Mouse (Mus musculus): Measurements from ENCODE around the gene Heatr5a. TPM values are rescaled to one million over a fixed set of nuclear protein-coding genes. Genes with fewer than 3 reads are reported as not detected.

The Heatr5a gene
- 12.8 and 13.2 TPM in 2 replicates for polyA plus RNA-seq (2015; fragmentation: Nextera tagmentation; extraction: Ambion mirVana)

GRCm38 (mm10) chr12:51971070-51971664 lies at the start of gene Heatr5a:
TSS of gene Heatr5a (minus strand) at chr12:51971321.
- H3K4me3 ChIP-seq (replicated peaks; ENCODE audit: low read length), result peak within 1 kb of the TSS; percentile 97
- H3K27me3 ChIP-seq (ENCODE audit: control insufficient read depth, insufficient read depth, low read length), result no peaks in the 10 kb centered on the region
- ATAC-seq (ENCODE audit: insufficient read depth, low FRiP score), result peak; percentile 96
- H3K9me3 ChIP-seq (replicated peaks; ENCODE audit: control insufficient read depth, low read length), result no peaks in the 10 kb centered on the region
- H3K27ac ChIP-seq (ENCODE audit: low read length), result peak within 1 kb of the TSS; percentile 94
- peaks cover 9% of the 10 kb centered on the region for H3K4me1 ChIP-seq (ENCODE audit: control insufficient read depth, insufficient read depth, low read length)
- WGBS, result under 1% methylated on average over 52 of the region's 53 CpGs
- H3K36me3 ChIP-seq (ENCODE audit: control insufficient read depth, insufficient read depth, low read length), result no peaks in the 10 kb centered on the region
- H3K9ac ChIP-seq (ENCODE audit: low read length), result peak within 1 kb of the TSS; percentile 94
- peak within 1 kb of the TSS; percentile 60 for H3K4me2 ChIP-seq (ENCODE audit: low read depth, low read length)

DNA sequence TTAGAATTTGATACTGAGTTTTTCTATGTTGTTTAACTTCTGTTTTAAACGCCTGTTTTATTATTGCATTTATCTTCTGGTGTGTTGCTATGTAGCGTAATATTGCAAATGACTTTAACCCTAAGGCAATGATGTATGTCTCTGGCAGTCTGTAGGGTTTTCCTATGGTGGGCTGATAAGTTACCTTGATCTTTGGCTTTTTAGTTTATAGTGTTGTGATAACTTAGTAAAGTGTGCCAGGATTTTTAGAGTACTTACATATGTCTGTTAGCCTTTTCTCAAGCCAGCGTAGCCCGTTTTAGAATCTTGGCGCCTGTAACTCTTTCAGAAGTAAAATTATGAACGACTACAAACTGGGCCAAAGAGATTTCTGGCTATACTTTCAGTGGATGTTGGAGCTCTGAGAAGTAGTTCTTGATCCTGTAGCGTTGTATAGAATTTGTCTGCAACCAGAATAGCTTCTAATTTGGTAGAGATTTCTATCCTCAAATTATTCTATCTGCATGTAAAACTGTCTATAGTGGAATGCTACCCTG lies 43.4 kb upstream of the Heatr5a start:
- no peak overlapping the region for H3K4me2 ChIP-seq (ENCODE audit: low read depth, low read length)
- WGBS, result 50% methylated on average over 7 of the region's 7 CpGs

DNA sequence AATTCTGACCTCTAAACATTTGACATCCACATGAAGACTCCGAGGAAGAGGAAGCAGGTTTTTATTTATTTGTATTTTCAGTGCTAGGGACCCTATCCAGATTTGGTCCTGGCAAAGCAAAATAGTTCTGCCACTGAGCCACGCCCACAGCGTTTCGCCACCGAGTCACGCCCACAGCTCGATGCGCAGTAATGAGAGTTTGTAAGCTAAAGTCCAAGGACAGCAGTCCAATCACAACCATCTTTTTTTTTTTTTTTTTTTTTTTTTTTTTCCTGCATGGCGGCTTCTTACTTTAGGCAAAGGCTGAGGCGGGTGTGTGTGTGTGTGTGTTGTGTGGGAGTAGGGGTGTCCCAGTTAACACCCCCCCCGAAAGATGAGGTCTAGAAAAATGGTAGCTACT lies 42.9 kb upstream of the Heatr5a start:
- no peak for ATAC-seq (ENCODE audit: insufficient read depth, low FRiP score)
- H3K27ac ChIP-seq (ENCODE audit: low read length), result no peak overlapping the region
- H3K36me3 ChIP-seq (ENCODE audit: control insufficient read depth, insufficient read depth, low read length), result no peaks in the 10 kb centered on the region
- no peak overlapping the region for H3K4me2 ChIP-seq (ENCODE audit: low read depth, low read length)
- H3K9me3 ChIP-seq (replicated peaks; ENCODE audit: control insufficient read depth, low read length), result no peaks in the 10 kb centered on the region
- H3K4me3 ChIP-seq (replicated peaks; ENCODE audit: low read length), result no peak overlapping the region
- 71% methylated on average over 10 of the region's 11 CpGs for WGBS
- no peak overlapping the region for H3K9ac ChIP-seq (ENCODE audit: low read length)
- no peaks in the 10 kb centered on the region for H3K4me1 ChIP-seq (ENCODE audit: control insufficient read depth, insufficient read depth, low read length)
- H3K27me3 ChIP-seq (ENCODE audit: control insufficient read depth, insufficient read depth, low read length), result no peaks in the 10 kb centered on the region

More for the DNA sequence above, 43.4 kb upstream of the Heatr5a start:
- no peaks in the 10 kb centered on the region for H3K9me3 ChIP-seq (replicated peaks; ENCODE audit: control insufficient read depth, low read length)
- H3K9ac ChIP-seq (ENCODE audit: low read length), result no peak overlapping the region
- H3K27ac ChIP-seq (ENCODE audit: low read length), result no peak overlapping the region
- no peaks in the 10 kb centered on the region for H3K36me3 ChIP-seq (ENCODE audit: control insufficient read depth, insufficient read depth, low read length)
- H3K4me1 ChIP-seq (ENCODE audit: control insufficient read depth, insufficient read depth, low read length), result no peaks in the 10 kb centered on the region
- no peak for ATAC-seq (ENCODE audit: insufficient read depth, low FRiP score)
- H3K4me3 ChIP-seq (replicated peaks; ENCODE audit: low read length), result no peak overlapping the region
- no peaks in the 10 kb centered on the region for H3K27me3 ChIP-seq (ENCODE audit: control insufficient read depth, insufficient read depth, low read length)

- Histone ChIP-seq H3K4me3 (replicated peaks; ENCODE audit: low read length) (no peak overlapping the region), H3K4me2 (ENCODE audit: low read depth, low read length) (no peak overlapping the region; the same call in 1 of the 2 replicates), H3K36me3 (ENCODE audit: control insufficient read depth, insufficient read depth, low read length) (no peaks in the 10 kb centered on the region), H3K4me1 (ENCODE audit: control insufficient read depth, insufficient read depth, low read length) (no peaks in the 10 kb centered on the region), H3K9ac (ENCODE audit: low read length) (no peak overlapping the region), H3K9me3 (replicated peaks; ENCODE audit: control insufficient read depth, low read length) (no peaks in the 10 kb centered on the region), H3K27me3 (ENCODE audit: control insufficient read depth, insufficient read depth, low read length) (no peaks in the 10 kb centered on the region), H3K27ac (ENCODE audit: low read length) (no peak overlapping the region)
- ATAC-seq (ENCODE audit: insufficient read depth, low FRiP score), result no peak
- WGBS, result 22% methylated on average over 9 of the region's 9 CpGs
Measured at GRCm38 (mm10) chr12:52013274-52013673, 42.2 kb upstream of the Heatr5a start.

DNA sequence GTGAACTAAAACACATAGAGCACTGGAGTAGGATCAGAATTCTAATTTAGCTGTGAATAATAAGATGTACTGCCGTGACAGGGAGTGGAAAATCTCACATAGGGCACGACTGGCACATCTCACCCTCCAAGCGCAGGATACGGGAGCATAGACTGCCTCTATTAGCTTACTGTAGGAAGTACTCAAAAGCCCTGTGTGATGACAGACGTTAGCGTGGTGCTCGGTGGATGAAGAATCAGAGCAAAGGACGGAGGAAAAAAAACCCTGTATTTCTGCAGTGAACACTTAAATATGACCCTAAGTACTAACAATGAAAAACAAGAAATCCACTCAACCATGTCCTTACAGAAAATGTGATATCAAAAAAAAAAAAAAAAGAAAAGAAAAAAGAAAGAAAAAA lies 41.0 kb upstream of the Heatr5a start:
- ATAC-seq (ENCODE audit: insufficient read depth, low FRiP score), result no peak
- H3K9ac ChIP-seq (ENCODE audit: low read length), result no peak overlapping the region
- no peak overlapping the region for H3K4me2 ChIP-seq (ENCODE audit: low read depth, low read length)
- H3K4me3 ChIP-seq (replicated peaks; ENCODE audit: low read length), result no peak overlapping the region
- H3K4me1 ChIP-seq (ENCODE audit: control insufficient read depth, insufficient read depth, low read length), result no peaks in the 10 kb centered on the region
- no peaks in the 10 kb centered on the region for H3K9me3 ChIP-seq (replicated peaks; ENCODE audit: control insufficient read depth, low read length)
- WGBS, result 54% methylated on average over 8 of the region's 8 CpGs
- no peaks in the 10 kb centered on the region for H3K27me3 ChIP-seq (ENCODE audit: control insufficient read depth, insufficient read depth, low read length)
- H3K27ac ChIP-seq (ENCODE audit: low read length), result no peak overlapping the region
- H3K36me3 ChIP-seq (ENCODE audit: control insufficient read depth, insufficient read depth, low read length), result no peaks in the 10 kb centered on the region

DNA sequence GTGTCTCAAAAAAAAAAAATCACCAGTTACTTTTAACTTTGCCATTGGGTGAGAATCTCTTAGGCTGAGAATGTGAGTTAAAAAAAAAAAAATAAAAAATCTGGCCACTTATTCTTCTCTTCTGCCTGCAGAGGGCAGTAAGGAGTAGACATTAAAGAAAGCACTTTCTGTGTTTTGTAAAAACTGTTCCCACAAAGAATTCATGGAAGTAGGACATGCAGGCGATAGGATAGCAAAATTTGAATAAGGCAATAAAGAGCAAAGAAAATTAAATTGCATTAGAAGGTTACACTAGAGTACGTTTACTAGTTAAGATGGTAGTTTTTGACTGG lies 39.5 kb upstream of the Heatr5a start:
- H3K4me3 ChIP-seq (replicated peaks; ENCODE audit: low read length), result no peak overlapping the region

GRCm38 (mm10) chr12:52009928-52010629 lies 39.0 kb upstream of the Heatr5a start:
- ATAC-seq (ENCODE audit: insufficient read depth, low FRiP score), result no peak
- Histone ChIP-seq H3K9ac (ENCODE audit: low read length) (no peak overlapping the region), H3K27me3 (ENCODE audit: control insufficient read depth, insufficient read depth, low read length) (no peaks in the 10 kb centered on the region), H3K4me1 (ENCODE audit: control insufficient read depth, insufficient read depth, low read length) (peaks cover under 1% of the 10 kb centered on the region; the same call in 1 of the 2 replicates), H3K4me3 (replicated peaks; ENCODE audit: low read length) (no peak overlapping the region), H3K9me3 (replicated peaks; ENCODE audit: control insufficient read depth, low read length) (no peaks in the 10 kb centered on the region), H3K4me2 (ENCODE audit: low read depth, low read length) (no peak overlapping the region), H3K36me3 (ENCODE audit: control insufficient read depth, insufficient read depth, low read length) (no peaks in the 10 kb centered on the region), H3K27ac (ENCODE audit: low read length) (no peak overlapping the region)
- 69% methylated on average over 15 of the region's 15 CpGs for WGBS

More for the DNA sequence above, 39.5 kb upstream of the Heatr5a start:
- no peak overlapping the region for H3K9ac ChIP-seq (ENCODE audit: low read length)
- H3K36me3 ChIP-seq (ENCODE audit: control insufficient read depth, insufficient read depth, low read length), result no peaks in the 10 kb centered on the region
- H3K27ac ChIP-seq (ENCODE audit: low read length), result no peak overlapping the region
- no peaks in the 10 kb centered on the region for H3K9me3 ChIP-seq (replicated peaks; ENCODE audit: control insufficient read depth, low read length)
- no peak for ATAC-seq (ENCODE audit: insufficient read depth, low FRiP score)
- H3K4me2 ChIP-seq (ENCODE audit: low read depth, low read length), result no peak overlapping the region
- no peaks in the 10 kb centered on the region for H3K27me3 ChIP-seq (ENCODE audit: control insufficient read depth, insufficient read depth, low read length)
- WGBS, result 62% methylated on average over 2 of the region's 2 CpGs
- H3K4me1 ChIP-seq (ENCODE audit: control insufficient read depth, insufficient read depth, low read length), result no peaks in the 10 kb centered on the region

GRCm38 (mm10) chr12:52006633-52006994 lies 35.5 kb upstream of the Heatr5a start:
- peak; percentile 71 for ATAC-seq (ENCODE audit: insufficient read depth, low FRiP score)
- H3K4me2 ChIP-seq (ENCODE audit: low read depth, low read length), result peak overlapping the region; percentile 75
- no peaks in the 10 kb centered on the region for H3K36me3 ChIP-seq (ENCODE audit: control insufficient read depth, insufficient read depth, low read length)
- 35% methylated on average over 5 of the region's 5 CpGs for WGBS
- peaks cover 3% of the 10 kb centered on the region; the same call in 1 of the 2 replicates for H3K4me1 ChIP-seq (ENCODE audit: control insufficient read depth, insufficient read depth, low read length)
- peak overlapping the region; percentile 91 for H3K9ac ChIP-seq (ENCODE audit: low read length)
- H3K4me3 ChIP-seq (replicated peaks; ENCODE audit: low read length), result peak overlapping the region; percentile 95
- H3K27ac ChIP-seq (ENCODE audit: low read length), result no peak overlapping the region; the same call in 1 of the 2 replicates
- no peaks in the 10 kb centered on the region for H3K27me3 ChIP-seq (ENCODE audit: control insufficient read depth, insufficient read depth, low read length)
- H3K9me3 ChIP-seq (replicated peaks; ENCODE audit: control insufficient read depth, low read length), result no peaks in the 10 kb centered on the region

- Histone ChIP-seq H3K36me3 (ENCODE audit: control insufficient read depth, insufficient read depth, low read length) (no peaks in the 10 kb centered on the region), H3K27me3 (ENCODE audit: control insufficient read depth, insufficient read depth, low read length) (no peaks in the 10 kb centered on the region), H3K9ac (ENCODE audit: low read length) (peak within 1 kb of the TSS; percentile 91), H3K9me3 (replicated peaks; ENCODE audit: control insufficient read depth, low read length) (no peaks in the 10 kb centered on the region), H3K4me2 (ENCODE audit: low read depth, low read length) (peak within 1 kb of the TSS; percentile 75), H3K4me1 (ENCODE audit: control insufficient read depth, insufficient read depth, low read length) (peaks cover 3% of the 10 kb centered on the region; the same call in 1 of the 2 replicates), H3K27ac (ENCODE audit: low read length) (peak within 1 kb of the TSS; percentile 76), H3K4me3 (replicated peaks; ENCODE audit: low read length) (peak within 1 kb of the TSS; percentile 95)
- under 1% methylated on average over 46 of the region's 46 CpGs for WGBS
- ATAC-seq (ENCODE audit: insufficient read depth, low FRiP score), result peak; percentile 98
Measured at GRCm38 (mm10) chr12:52005877-52006632, 34.9 kb upstream of the Heatr5a start, which contains the start of gene Dtd2. TSS of gene Dtd2 (minus strand) at chr12:52006501.
